Mouse (Mus musculus) liver, postnatal 0 days (tissue): ENCODE measurements around the gene Cttn.

Experiments
- CTCF ChIP-seq: sonication (generic); IDR thresholded peaks from 2 replicates; pipeline ENCODE4 v1.5.1; 2016; ENCODE audit warnings: antibody characterized with exemption, low read depth
- EP300 ChIP-seq: IDR thresholded peaks from 2 replicates; pipeline ENCODE4 v1.6.1; 2016; ENCODE audit warnings: antibody characterized with exemption, low read depth, mild to moderate bottlenecking

- TF ChIP-seq CTCF = no peak
- TF ChIP-seq EP300 = no peak
These were observed 18.4 kb upstream of the Cttn start for GRCm38 (mm10) chr7:144489067-144489774.
